Mouse (Mus musculus): ENCODE measurements around the gene Vps33a. TPM values are rescaled to one million over a fixed set of nuclear protein-coding genes. Genes with fewer than 3 reads are reported as not detected.

Gene Vps33a
- polyA plus RNA-seq, 1 experiment, result 20.5 TPM

- H3K9ac ChIP-seq (ENCODE audit: low read depth, poor library complexity, severe bottlenecking), result no peak within 1 kb of the TSS
- TF ChIP-seq CTCF (IDR thresholded peaks at IDR 0.05; ENCODE audit: low read depth, low read length) (no peak), POLR2A (IDR thresholded peaks at IDR 0.05; ENCODE audit: insufficient read depth, low read length) (no peak), EP300 (IDR thresholded peaks at IDR 0.05; ENCODE audit: insufficient read depth, low read depth, low read length) (no peak)
- H3K27ac ChIP-seq (ENCODE audit: insufficient read depth, low read length), result no peak within 1 kb of the TSS
- no peaks in the 10 kb centered on the region for H3K9me3 ChIP-seq (replicated peaks; ENCODE audit: control insufficient read depth, insufficient read depth, low read length, poor library complexity, severe bottlenecking)
- no peaks in the 10 kb centered on the region for H3K4me1 ChIP-seq (ENCODE audit: control insufficient read depth, insufficient read depth, low read length)
- H3K36me3 ChIP-seq (ENCODE audit: control insufficient read depth, insufficient read depth, low read length, poor library complexity, severe bottlenecking), result no peaks in the 10 kb centered on the region
- H3K27me3 ChIP-seq (ENCODE audit: control insufficient read depth, insufficient read depth, low read length, poor library complexity, severe bottlenecking), result no peaks in the 10 kb centered on the region
- H3K4me3 ChIP-seq (ENCODE audit: low read depth, low read length), result no peak within 1 kb of the TSS
Observed at GRCm38 (mm10) chr5:123489112-123489785, 83.6 kb downstream of the Vps33a start, which contains the start of the genes Lrrc43 and Il31. Lrrc43 (plus strand) TSS chr5:123489305. Il31 (minus strand) TSS chr5:123489489.

DNA sequence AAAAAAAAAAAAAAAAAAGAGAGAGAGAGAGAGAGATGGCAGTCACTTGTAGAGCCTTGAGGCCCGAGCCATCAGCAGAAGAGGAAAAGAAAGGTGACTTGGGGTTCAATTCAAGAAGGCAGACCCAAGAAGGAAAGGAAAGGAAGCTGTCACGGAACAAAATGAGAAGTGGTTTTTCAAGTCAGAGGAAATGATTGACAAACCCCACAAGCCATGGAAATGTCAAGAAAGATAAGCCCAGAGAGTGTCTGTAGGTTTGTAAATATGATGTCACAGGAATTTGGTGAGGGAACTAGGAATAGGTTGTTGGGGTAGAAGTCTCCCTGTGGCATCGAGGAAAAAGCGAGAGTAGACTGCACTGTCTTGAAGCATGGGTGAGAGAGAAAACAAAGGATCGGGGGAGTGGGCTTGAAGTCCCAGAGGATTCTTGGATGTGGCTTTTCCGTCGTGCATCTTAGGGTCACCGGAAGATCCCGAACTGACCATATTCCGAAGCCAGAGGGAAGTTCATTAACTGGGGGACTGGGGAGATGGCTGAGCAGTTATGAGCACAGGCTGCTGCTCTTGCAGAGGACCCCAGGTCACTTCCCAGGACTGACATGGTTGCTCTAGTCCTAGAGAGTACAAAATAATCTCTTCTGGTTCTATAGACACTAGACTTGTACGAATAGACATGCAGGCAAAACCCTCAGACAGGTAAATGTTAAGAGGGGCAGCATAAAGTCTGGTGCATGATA, 85.0 kb downstream of the Vps33a start:
- Histone ChIP-seq H3K4me1 (ENCODE audit: control insufficient read depth, insufficient read depth, low read length) (no peaks in the 10 kb centered on the region), H3K9me3 (replicated peaks; ENCODE audit: control insufficient read depth, insufficient read depth, low read length, poor library complexity, severe bottlenecking) (no peaks in the 10 kb centered on the region), H3K27ac (ENCODE audit: insufficient read depth, low read length) (no peak overlapping the region), H3K9ac (ENCODE audit: low read depth, poor library complexity, severe bottlenecking) (no peak overlapping the region), H3K27me3 (ENCODE audit: control insufficient read depth, insufficient read depth, low read length, poor library complexity, severe bottlenecking) (no peaks in the 10 kb centered on the region), H3K4me3 (ENCODE audit: low read depth, low read length) (no peak overlapping the region), H3K36me3 (ENCODE audit: control insufficient read depth, insufficient read depth, low read length, poor library complexity, severe bottlenecking) (no peaks in the 10 kb centered on the region)
- TF ChIP-seq EP300 (IDR thresholded peaks at IDR 0.05; ENCODE audit: insufficient read depth, low read depth, low read length) (no peak), CTCF (IDR thresholded peaks at IDR 0.05; ENCODE audit: low read depth, low read length) (no peak), POLR2A (IDR thresholded peaks at IDR 0.05; ENCODE audit: insufficient read depth, low read length) (no peak)

Other genes starting within 250 kb of the Vps33a start
- 25.2 and 25.4 TPM in 2 replicates for gene Bcl7a, start 229.2 kb downstream of the Vps33a start, polyA plus RNA-seq (2011; ENCODE audit: insufficient read depth, insufficient read length, low read depth, missing spikeins)
- gene Mlxip, start 178.2 kb downstream of the Vps33a start, polyA plus RNA-seq (2011; ENCODE audit: insufficient read depth, insufficient read length, low read depth, missing spikeins), result 22.5 and 23.0 TPM in 2 replicates
- gene Lrrc43, start 83.7 kb downstream of the Vps33a start, polyA plus RNA-seq (2011; ENCODE audit: insufficient read depth, insufficient read length, low read depth, missing spikeins), result 0.32 TPM in 1 of 2 replicates, not detected in the other
- not detected in 2 replicates for gene Il31, start 83.5 kb downstream of the Vps33a start, polyA plus RNA-seq (2011; ENCODE audit: insufficient read depth, insufficient read length, low read depth, missing spikeins)
- 0.85 and 1.7 TPM in 2 replicates for gene B3gnt4, start 62.6 kb downstream of the Vps33a start, polyA plus RNA-seq (2011; ENCODE audit: insufficient read depth, insufficient read length, low read depth, missing spikeins)
- gene Diablo, start 48.9 kb downstream of the Vps33a start, polyA plus RNA-seq (2011; ENCODE audit: insufficient read depth, insufficient read length, low read depth, missing spikeins), result 64.6 and 73.1 TPM in 2 replicates
- 0.87 TPM in 1 of 2 replicates, not detected in the other for gene Gm49027, start 47.5 kb downstream of the Vps33a start, polyA plus RNA-seq (2011; ENCODE audit: insufficient read depth, insufficient read length, low read depth, missing spikeins)
- 35.8 and 42.2 TPM in 2 replicates for gene Clip1, start 111.6 kb upstream of the Vps33a start, polyA plus RNA-seq (2011; ENCODE audit: insufficient read depth, insufficient read length, low read depth, missing spikeins)
- 114 and 117 TPM in 2 replicates for gene Zcchc8, start 148.1 kb upstream of the Vps33a start, polyA plus RNA-seq (2011; ENCODE audit: insufficient read depth, insufficient read length, low read depth, missing spikeins)
- 242 and 268 TPM in 2 replicates for gene Rsrc2, start 176.4 kb upstream of the Vps33a start, polyA plus RNA-seq (2011; ENCODE audit: insufficient read depth, insufficient read length, low read depth, missing spikeins)
- 96.7 and 109 TPM in 2 replicates for gene Kntc1, start 176.7 kb upstream of the Vps33a start, polyA plus RNA-seq (2011; ENCODE audit: insufficient read depth, insufficient read length, low read depth, missing spikeins)